17 mouse cellular contexts compared by ENCODE assay signal in the genomic region with DNA sequence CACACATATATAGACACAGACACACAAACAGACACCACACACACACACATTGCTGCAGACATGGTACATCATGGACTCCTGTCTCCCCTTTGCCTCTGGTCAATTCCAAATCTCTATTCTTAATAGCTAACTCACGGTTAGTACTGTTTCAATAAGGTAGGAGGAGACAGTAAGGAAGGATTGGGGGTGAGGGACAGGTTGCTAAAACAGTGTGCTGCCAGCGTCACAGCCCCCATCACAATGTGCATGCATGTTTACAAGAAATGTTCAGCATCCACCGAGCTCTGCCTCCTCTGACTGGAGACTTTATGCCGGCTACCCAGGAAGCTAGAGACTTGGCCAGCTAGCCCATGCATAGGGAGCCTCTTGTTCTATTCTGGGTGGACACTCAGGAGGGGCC. TPM values are rescaled to one million over a fixed set of nuclear protein-coding genes. Genes with fewer than 3 reads are reported as not detected.
A peak's percentile ranks its signal among the peaks of the same experiment; 100 is the strongest.
DNase-seq lines count a peak whose midpoint lies in the region; ATAC-seq and TF ChIP-seq lines count a peak whose summit lies in the region.
"Had no signal": no experiment of that assay in that cellular context is flagged by ENCODE, and none has a peak within 500 bp of the region (broad histone marks: within the 10 kb centered on the region; RNA-seq: fewer than 3 reads in every experiment).

No protein-coding gene starts in this region.

- no peak for TF ChIP-seq CTCF in thymus, adult 2 months (IDR thresholded peaks at IDR 0.05; ENCODE audit: borderline replicate concordance, control insufficient read depth, extremely low read depth, insufficient read depth, low read length, poor library complexity)
- no peak for TF ChIP-seq CTCF in olfactory bulb, adult 2 months (IDR thresholded peaks at IDR 0.05; ENCODE audit: insufficient read depth, low read depth, low read length)

- H3K9me3 ChIP-seq in hindbrain, embryonic 12.5 days (replicated peaks): no peaks in the 10 kb centered on the region
- no peaks in the 10 kb centered on the region for H3K9me3 ChIP-seq in hindbrain, embryonic 11.5 days (ENCODE audit: control insufficient read depth, low read length)
- no peaks in the 10 kb centered on the region for H3K9me3 ChIP-seq in hindbrain, embryonic 16.5 days (ENCODE audit: control insufficient read depth, low read length)
- H3K9me3 ChIP-seq: heart, embryonic 13.5 days; lung, embryonic 15.5 days; megakaryocyte, embryonic 14.5 days had no signal

- intact Hi-C loops in gastrocnemius, postnatal 14 days (cut with DNase I; ENCODE audit: low total_unique reads): no loop called here

- no peak for DNase-seq in hindbrain, embryonic 11.5 days (ENCODE audit: low spot score)
- no peak for DNase-seq in thymus, adult 2 months
- no peak for DNase-seq in thymus, postnatal 10 days (ENCODE audit: low spot score in 2 of 2)
- DNase-seq in adrenal gland, adult 2 months: no peak
- DNase-seq in gastrocnemius, postnatal 14 days: no peak
- DNase-seq: B cell, adult 2 months; cerebellum, postnatal 14 days; kidney, adult 8-10 months; thymus, postnatal 14 days had no signal

- TF ChIP-seq POLR2A in thymus, adult 2 months (IDR thresholded peaks at IDR 0.05; ENCODE audit: control insufficient read depth, extremely low read depth, insufficient read depth, low read length, poor library complexity): no peak
- TF ChIP-seq POLR2A in olfactory bulb, adult 2 months (IDR thresholded peaks at IDR 0.05; ENCODE audit: insufficient read depth, low read depth, low read length): no peak

- H3K27ac ChIP-seq in hindbrain, embryonic 12.5 days: no peak overlapping the region
- H3K27ac ChIP-seq in hindbrain, embryonic 11.5 days (ENCODE audit: low read depth, low read length): no peak overlapping the region
- H3K27ac ChIP-seq in thymus, adult 2 months (ENCODE audit: control insufficient read depth, insufficient read depth, low read length): peak overlapping the region; percentile 61
- H3K27ac ChIP-seq in hindbrain, embryonic 16.5 days (ENCODE audit: low read depth, low read length): no peak overlapping the region
- H3K27ac ChIP-seq in olfactory bulb, adult 2 months (ENCODE audit: insufficient read depth, low read depth, low read length): peak overlapping the region; percentile 70
- H3K27ac ChIP-seq: heart, embryonic 13.5 days; lung, embryonic 15.5 days had no signal

- WGBS in hindbrain, embryonic 12.5 days: 64% methylated on average over 4 of the region's 4 CpGs
- WGBS in hindbrain, embryonic 11.5 days: 70% methylated on average over 4 of the region's 4 CpGs
- WGBS in thymus, adult 2 months: 38% methylated on average over 4 of the region's 4 CpGs
- 40% methylated on average over 4 of the region's 4 CpGs for WGBS in hindbrain, embryonic 16.5 days
- 33% methylated on average over 4 of the region's 4 CpGs for WGBS in olfactory bulb, adult 2 months

- H3K27me3 ChIP-seq in hindbrain, embryonic 12.5 days: peaks cover 5% of the 10 kb centered on the region
- H3K27me3 ChIP-seq in hindbrain, embryonic 11.5 days (ENCODE audit: control insufficient read depth, insufficient read depth, low read length): no peaks in the 10 kb centered on the region; the same call in none of the 2 replicates
- no peaks in the 10 kb centered on the region for H3K27me3 ChIP-seq in thymus, adult 2 months (ENCODE audit: control insufficient read depth, insufficient read depth, low read length)
- no peaks in the 10 kb centered on the region for H3K27me3 ChIP-seq in hindbrain, embryonic 16.5 days (replicated peaks; ENCODE audit: control insufficient read depth, insufficient read depth, low read length)

- 0 out of 2 replicates have a peak overlapping the region, but pooled peaks have one; percentile 14 for H3K9ac ChIP-seq in hindbrain, embryonic 12.5 days
- no peak overlapping the region for H3K9ac ChIP-seq in hindbrain, embryonic 11.5 days (ENCODE audit: low read depth, low read length)
- H3K9ac ChIP-seq in hindbrain, embryonic 16.5 days (ENCODE audit: low read depth, low read length): no peak overlapping the region
- H3K9ac ChIP-seq: heart, embryonic 13.5 days; lung, embryonic 15.5 days had no signal

- 0 out of 2 replicates have a peak overlapping the region, but pooled peaks have one; percentile 15 for H3K4me2 ChIP-seq in hindbrain, embryonic 12.5 days (replicated peaks)
- no peak overlapping the region for H3K4me2 ChIP-seq in hindbrain, embryonic 11.5 days (replicated peaks; ENCODE audit: low read depth, low read length)
- peak overlapping the region; percentile 33 for H3K4me2 ChIP-seq in hindbrain, embryonic 16.5 days (ENCODE audit: low read length)
- H3K4me2 ChIP-seq: heart, embryonic 13.5 days; liver, embryonic 11.5 days; lung, embryonic 15.5 days had no signal

- H3K36me3 ChIP-seq in hindbrain, embryonic 12.5 days: peaks cover 3% of the 10 kb centered on the region; the same call in 1 of the 2 replicates
- no peaks in the 10 kb centered on the region for H3K36me3 ChIP-seq in hindbrain, embryonic 11.5 days (ENCODE audit: control insufficient read depth, insufficient read depth, low read length)
- H3K36me3 ChIP-seq in thymus, adult 2 months (ENCODE audit: control insufficient read depth, insufficient read depth, low read length): peaks cover 19% of the 10 kb centered on the region
- no peaks in the 10 kb centered on the region for H3K36me3 ChIP-seq in hindbrain, embryonic 16.5 days (ENCODE audit: control insufficient read depth, insufficient read depth, low read length)
- H3K36me3 ChIP-seq: heart, embryonic 13.5 days; lung, embryonic 15.5 days had no signal

- H3K4me3 ChIP-seq in hindbrain, embryonic 12.5 days: no peak overlapping the region
- no peak overlapping the region for H3K4me3 ChIP-seq in hindbrain, embryonic 11.5 days (ENCODE audit: low read depth, low read length)
- peak overlapping the region; percentile 13; the same call in 1 of the 2 replicates for H3K4me3 ChIP-seq in thymus, adult 2 months (ENCODE audit: control insufficient read depth, insufficient read depth, low read length)
- no peak overlapping the region for H3K4me3 ChIP-seq in hindbrain, embryonic 16.5 days (ENCODE audit: low read length)
- H3K4me3 ChIP-seq in olfactory bulb, adult 2 months (ENCODE audit: insufficient read depth, low read depth, low read length): 0 out of 2 replicates have a peak overlapping the region, but pooled peaks have one; percentile 5
- H3K4me3 ChIP-seq: heart, embryonic 13.5 days; lung, embryonic 15.5 days; megakaryocyte, embryonic 14.5 days had no signal

- peaks cover 75% of the 10 kb centered on the region for H3K4me1 ChIP-seq in hindbrain, embryonic 12.5 days
- H3K4me1 ChIP-seq in hindbrain, embryonic 11.5 days (replicated peaks; ENCODE audit: control insufficient read depth, insufficient read depth, low read length): peaks cover 7% of the 10 kb centered on the region; the same call in 1 of the 2 replicates
- H3K4me1 ChIP-seq in thymus, adult 2 months (replicated peaks; ENCODE audit: control insufficient read depth, insufficient read depth, low read length): peaks cover 61% of the 10 kb centered on the region
- H3K4me1 ChIP-seq in hindbrain, embryonic 16.5 days (ENCODE audit: control insufficient read depth, insufficient read depth, low read depth, low read length): peaks cover 13% of the 10 kb centered on the region
- peaks cover 50% of the 10 kb centered on the region for H3K4me1 ChIP-seq in olfactory bulb, adult 2 months (ENCODE audit: control insufficient read depth, insufficient read depth, low read length)

- no peak for ATAC-seq in hindbrain, embryonic 12.5 days (ENCODE audit: low FRiP score)
- ATAC-seq in hindbrain, embryonic 11.5 days (ENCODE audit: low FRiP score): no peak
- ATAC-seq in hindbrain, embryonic 16.5 days: no peak

RNA-seq across cellular contexts. Expression of a gene that starts 9.0 kb away (rescaled TPM):
- polyA plus RNA-seq in hindbrain, embryonic 12.5 days (2016; fragmentation: Nextera tagmentation; extraction: Ambion mirVana): 25.9 and 37.1 TPM in 2 replicates
- polyA plus RNA-seq in hindbrain, embryonic 11.5 days (2014; fragmentation: Nextera tagmentation; extraction: Ambion mirVana): 6.8 and 8.4 TPM in 2 replicates
- 346 and 564 TPM in 2 replicates for polyA plus RNA-seq in thymus, adult 2 months (2012; rRNA removed)
- polyA plus RNA-seq in hindbrain, embryonic 16.5 days (2015; fragmentation: Nextera tagmentation; extraction: Ambion mirVana): 12.0 and 16.7 TPM in 2 replicates
- polyA plus RNA-seq in olfactory bulb, adult 2 months (2012; ENCODE audit: insufficient read depth, insufficient read length, low replicate concordance, missing spikeins): 49.8 and 56.3 TPM in 2 replicates
- total RNA-seq in adrenal gland, adult 2 months (2021): under 1 TPM; 0.20 to 0.59 TPM
- polyA plus RNA-seq in adrenal gland, adult 2 months (2012; rRNA removed): 0.66 and 1.3 TPM in 2 replicates
- under 1 TPM; 0.06 to 0.11 TPM for total RNA-seq in gastrocnemius, postnatal 14 days (2021)
- total RNA-seq: MEL had no signal

Comparison
In these comparisons a context has a peak if more than half of its experiments do, and no peak if none do; other contexts are left out.
1. H3K27ac ChIP-seq: peak in thymus, adult 2 months (single experiment) and olfactory bulb, adult 2 months (single experiment); none in hindbrain, embryonic 12.5 days (single experiment), hindbrain, embryonic 11.5 days (single experiment) and hindbrain, embryonic 16.5 days (single experiment).
2. H3K4me3 ChIP-seq: peak in thymus, adult 2 months (single experiment) and olfactory bulb, adult 2 months (single experiment); none in hindbrain, embryonic 12.5 days (single experiment), hindbrain, embryonic 11.5 days (single experiment) and hindbrain, embryonic 16.5 days (single experiment).